Comparison of ENCODE assay signal across 8 mouse cellular contexts in genomic region chr2:31150762-31151161, GRCm38 (mm10). TPM values are rescaled to one million over a fixed set of nuclear protein-coding genes. Genes with fewer than 3 reads are reported as not detected.
A peak's percentile ranks its signal among the peaks of the same experiment; 100 is the strongest.
DNase-seq lines count a peak whose midpoint lies in the region; ATAC-seq and TF ChIP-seq lines count a peak whose summit lies in the region.
"Had no signal": no experiment of that assay in that cellular context is flagged by ENCODE, and none has a peak within 500 bp of the region (broad histone marks: within the 10 kb centered on the region; RNA-seq: fewer than 3 reads in every experiment).

No protein-coding gene starts in this region.

- no peak overlapping the region for H3K4me3 ChIP-seq in intestine, postnatal 0 days (ENCODE audit: low read depth, low read length)
- no peak overlapping the region for H3K4me3 ChIP-seq in intestine, embryonic 16.5 days (ENCODE audit: low read length)

- peak; percentile 53 for DNase-seq in thymus, postnatal 14 days
- no peak for DNase-seq in thymus, postnatal 10 days (ENCODE audit: low spot score in 2 of 2)
- no peak for DNase-seq in adrenal gland, postnatal 4 days (ENCODE audit: low spot score in 2 of 2)
- no peak for DNase-seq in layer of hippocampus, postnatal 10 days (ENCODE audit: low spot score in 2 of 2)
- DNase-seq: adrenal gland, postnatal 10 days had no signal

- TF ChIP-seq CTCF in intestine, postnatal 0 days (IDR thresholded peaks at IDR 0.05; ENCODE audit: low read depth) = peak; percentile 64

- no peak overlapping the region for H3K4me2 ChIP-seq in intestine, postnatal 0 days (replicated peaks; ENCODE audit: low read depth)
- H3K4me2 ChIP-seq in intestine, embryonic 16.5 days (ENCODE audit: low read depth, low read length) = no peak overlapping the region

- 0 out of 2 replicates have a peak, but pooled peaks cover 3% of the 10 kb centered on the region for H3K4me1 ChIP-seq in intestine, postnatal 0 days (replicated peaks; ENCODE audit: control insufficient read depth, insufficient read depth, low read length)
- H3K4me1 ChIP-seq in intestine, embryonic 16.5 days (ENCODE audit: control insufficient read depth, insufficient read depth, low read length) = peaks cover 14% of the 10 kb centered on the region

- H3K27ac ChIP-seq in intestine, postnatal 0 days (ENCODE audit: low read depth, low read length) = no peak overlapping the region
- no peak overlapping the region for H3K27ac ChIP-seq in intestine, embryonic 16.5 days (ENCODE audit: low read length)

- H3K27me3 ChIP-seq in intestine, postnatal 0 days (replicated peaks; ENCODE audit: control insufficient read depth, insufficient read depth, low read length) = no peaks in the 10 kb centered on the region
- H3K27me3 ChIP-seq in intestine, embryonic 16.5 days (replicated peaks; ENCODE audit: control insufficient read depth, insufficient read depth, low read length) = no peaks in the 10 kb centered on the region

- peaks cover 16% of the 10 kb centered on the region for H3K36me3 ChIP-seq in intestine, postnatal 0 days (ENCODE audit: control insufficient read depth, insufficient read depth)
- H3K36me3 ChIP-seq in intestine, embryonic 16.5 days (ENCODE audit: control insufficient read depth, insufficient read depth, low read length) = 0 out of 2 replicates have a peak, but pooled peaks cover 3% of the 10 kb centered on the region

- H3K9me3 ChIP-seq in intestine, postnatal 0 days (ENCODE audit: control insufficient read depth) = no peaks in the 10 kb centered on the region
- H3K9me3 ChIP-seq in intestine, embryonic 16.5 days (ENCODE audit: control insufficient read depth, low read length) = no peaks in the 10 kb centered on the region

- H3K9ac ChIP-seq in intestine, postnatal 0 days (ENCODE audit: low read depth, low read length) = no peak overlapping the region
- no peak overlapping the region for H3K9ac ChIP-seq in intestine, embryonic 16.5 days (ENCODE audit: low read depth, low read length)

- ATAC-seq in intestine, postnatal 0 days = no peak
- ATAC-seq in intestine, embryonic 16.5 days = no peak
- ATAC-seq in common myeloid progenitor, adult 5-6 weeks (replicated peaks; ENCODE audit: low read depth, poor library complexity, severe bottlenecking) = peak; percentile 47

RNA-seq across cellular contexts. Expression of gene Gpr107, which starts 1.4 kb away (rescaled TPM):
- polyA plus RNA-seq in intestine, postnatal 0 days (2015; fragmentation: Nextera tagmentation; extraction: Ambion mirVana) = 46.8 and 48.3 TPM in 2 replicates
- polyA plus RNA-seq in intestine, embryonic 16.5 days (2015; fragmentation: Nextera tagmentation; extraction: Ambion mirVana) = 30.4 and 32.5 TPM in 2 replicates
- 13.7 and 15.1 TPM in 2 replicates for total RNA-seq in common myeloid progenitor, adult 5-6 weeks (2017)
- total RNA-seq in adrenal gland, postnatal 4 days (2021) = 10 to 100 TPM; 62.8 to 68.3 TPM
- 10 to 100 TPM; 50.7 to 54.5 TPM for total RNA-seq in layer of hippocampus, postnatal 10 days (2021)

RNA-seq across cellular contexts. Expression of gene Fnbp1, which starts 9.0 kb away (rescaled TPM):
- polyA plus RNA-seq in intestine, postnatal 0 days (2015; fragmentation: Nextera tagmentation; extraction: Ambion mirVana) = 10.4 and 11.8 TPM in 2 replicates
- 19.0 and 21.1 TPM in 2 replicates for polyA plus RNA-seq in intestine, embryonic 16.5 days (2015; fragmentation: Nextera tagmentation; extraction: Ambion mirVana)
- 43.4 and 54.3 TPM in 2 replicates for total RNA-seq in common myeloid progenitor, adult 5-6 weeks (2017)
- 10 to 100 TPM; 69.0 to 82.4 TPM for total RNA-seq in adrenal gland, postnatal 4 days (2021)
- total RNA-seq in layer of hippocampus, postnatal 10 days (2021) = 10 to 100 TPM; 90.2 to 99.0 TPM
